Mouse (Mus musculus) hindlimb bud, embryonic 11.5 days (tissue): ENCODE results near the gene Zfp791.
"Not testable (repeated sequence)": the region's sequence is repeated elsewhere in the genome, so short reads cannot be mapped to it uniquely, and the experiment has no call there.

Experiments
- DNase-seq: peaks from one replicate; pipeline ENCODE4 v3.0.0-alpha.2; 2012; ENCODE audit warnings: low read depth, low spot score; ENCODE audit errors: extremely low spot score

Gene Zfp791

GRCm38 (mm10) chr8:85122995-85123394 is at the start of gene Zfp791:
Gene Zfp791 (minus strand): TSS chr8:85123095.
- DNase-seq: no peak

DNA sequence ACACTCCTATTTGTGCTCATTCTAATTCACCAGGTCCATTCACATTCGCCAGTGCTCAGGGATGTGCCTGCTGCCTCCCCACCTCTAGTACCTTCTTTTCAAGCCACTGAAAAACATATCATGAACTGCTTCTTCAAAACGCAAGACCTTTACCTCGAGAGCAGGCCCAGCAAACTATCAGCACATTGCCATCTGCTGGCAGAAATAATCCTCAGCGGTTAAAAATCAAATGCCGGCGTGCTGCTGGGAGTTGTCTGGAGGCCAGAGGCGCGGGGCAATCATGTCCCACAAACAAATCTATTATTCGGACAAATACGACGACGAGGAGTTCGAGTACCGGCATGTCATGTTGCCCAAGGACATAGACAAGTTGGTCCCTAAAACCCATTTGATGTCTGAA is 48.4 kb upstream of the Zfp791 start:
- DNase-seq: peak; percentile 16

DNA sequence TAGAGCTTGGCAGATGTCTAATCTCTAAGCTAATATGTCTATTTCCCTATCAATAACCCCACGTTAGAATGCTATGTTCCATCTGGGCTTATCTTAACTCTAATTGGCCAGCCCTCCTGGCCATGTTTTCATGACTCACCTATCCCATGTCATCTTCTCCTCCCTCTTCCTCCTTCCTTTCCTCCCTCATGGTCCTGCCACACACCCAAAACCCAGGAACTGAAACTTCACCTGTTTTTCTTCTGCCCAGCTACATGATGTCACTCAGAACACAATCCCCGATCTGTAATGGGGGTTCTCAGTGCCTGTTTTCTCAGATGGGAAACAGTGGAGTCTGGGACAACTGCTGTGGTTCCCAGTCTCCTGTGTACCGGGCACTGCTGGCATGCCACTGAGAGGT is 28.7 kb upstream of the Zfp791 start, which contains the start of gene Cks1brt:
TSS of gene Cks1brt (plus strand) at position 301 of the 400 bp plus-strand sequence.
- DNase-seq: no peak

DNA sequence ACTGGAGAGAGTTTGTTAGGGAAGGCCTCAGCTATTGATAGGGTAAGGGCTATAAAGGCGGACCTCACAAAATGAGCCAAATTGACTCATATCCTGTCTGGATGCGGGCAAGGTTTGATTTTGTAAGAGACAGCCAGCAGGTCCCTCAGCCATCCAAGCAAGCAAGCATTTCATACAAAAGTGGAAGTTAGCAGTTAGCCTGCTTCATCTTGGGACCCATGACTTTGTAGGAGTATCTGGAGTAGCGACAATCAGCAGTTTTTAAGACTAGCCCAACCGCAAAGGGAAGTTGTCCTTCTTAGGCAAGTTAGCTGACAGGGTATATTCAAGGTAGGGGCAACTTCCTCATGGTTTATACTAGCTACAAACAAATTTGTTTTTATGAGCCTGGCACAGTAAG is 19.6 kb upstream of the Zfp791 start:
- no peak for DNase-seq

DNA sequence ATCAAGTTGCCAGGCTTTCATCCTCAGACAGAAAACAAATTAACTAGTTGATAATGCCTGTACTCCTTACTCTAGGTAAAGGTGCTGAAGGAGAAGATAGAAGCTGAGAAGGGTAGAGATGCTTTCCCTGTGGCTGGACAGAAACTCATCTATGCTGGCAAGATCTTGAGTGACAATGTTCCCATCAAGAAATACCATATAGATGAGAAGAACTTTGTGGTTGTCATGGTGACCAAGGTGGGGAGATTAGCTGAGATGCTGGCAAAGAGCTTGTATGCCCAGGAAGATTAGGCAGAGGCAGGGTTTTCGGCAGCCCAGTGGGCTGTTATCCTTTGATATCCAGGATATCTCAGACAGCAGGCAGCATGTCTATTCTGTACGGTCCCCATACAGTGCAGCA is 12.8 kb upstream of the Zfp791 start:
- DNase-seq: not testable (repeated sequence)

GRCm38 (mm10) chr8:85132335-85132734 is 9.4 kb upstream of the Zfp791 start:
- no peak for DNase-seq

DNA sequence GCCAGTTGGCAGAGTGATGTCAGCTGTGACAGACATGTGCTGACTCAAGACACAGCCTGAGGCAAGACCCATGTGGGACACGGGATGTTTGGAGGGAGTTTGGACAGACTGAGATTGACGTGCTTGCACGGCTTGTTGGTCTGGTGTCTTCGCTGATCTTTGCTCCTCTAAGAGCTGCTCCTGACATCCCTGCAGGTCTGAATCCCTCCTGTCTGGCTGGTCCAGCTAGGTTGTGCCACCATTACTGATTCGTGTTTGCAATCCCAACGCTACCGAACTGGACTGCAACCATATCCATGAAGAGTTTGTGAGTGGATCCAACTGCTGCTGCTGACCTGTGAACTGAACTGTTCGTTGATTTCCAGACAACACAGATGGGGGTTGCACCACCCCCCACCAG is 796 bp upstream of the Zfp791 start:
- no peak for DNase-seq

- DNase-seq: not testable (repeated sequence)
Observed at GRCm38 (mm10) chr8:85120251-85120650, 2.6 kb downstream of the Zfp791 start.

GRCm38 (mm10) chr8:85119052-85119981 is 3.6 kb downstream of the Zfp791 start:
- peak; percentile 58 for DNase-seq

DNA sequence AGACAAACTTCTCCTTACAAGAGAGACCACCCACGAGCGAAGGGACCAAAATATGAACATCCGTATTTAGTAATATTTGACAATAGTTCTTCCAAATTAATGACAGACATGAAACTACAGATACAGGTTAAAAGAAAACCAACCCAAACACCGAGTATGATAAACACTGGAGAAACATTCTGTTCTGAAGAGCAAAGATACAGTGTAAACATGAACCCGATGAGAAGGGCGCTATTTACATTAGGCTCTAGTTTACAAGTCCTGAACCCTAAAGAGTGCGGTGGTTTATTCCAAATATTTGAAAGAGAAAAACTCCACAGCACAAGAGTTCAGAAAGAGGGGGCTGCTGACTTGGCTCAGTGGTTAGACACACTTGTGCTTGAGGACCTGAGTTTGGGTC is 5.9 kb downstream of the Zfp791 start:
- DNase-seq: no peak

DNA sequence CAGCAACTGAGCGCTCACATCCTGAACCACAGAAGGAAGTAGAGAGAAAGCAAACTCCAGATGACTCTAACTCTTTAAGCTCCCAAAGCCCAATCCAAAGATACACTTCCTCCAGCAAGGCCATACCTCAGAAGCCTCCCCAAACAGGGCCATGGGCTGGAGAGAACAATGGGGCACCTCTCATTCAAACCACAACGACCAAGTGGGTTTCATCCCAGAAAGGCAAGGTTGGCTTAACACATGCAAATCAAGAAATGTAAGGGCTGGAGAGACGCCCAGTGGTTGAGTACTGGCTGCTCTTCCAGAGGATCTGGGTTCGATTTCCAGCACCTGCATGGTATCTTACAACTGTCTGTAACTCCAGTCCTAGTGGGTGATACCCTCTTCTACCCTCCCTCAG is 7.4 kb downstream of the Zfp791 start:
- no peak for DNase-seq

DNA sequence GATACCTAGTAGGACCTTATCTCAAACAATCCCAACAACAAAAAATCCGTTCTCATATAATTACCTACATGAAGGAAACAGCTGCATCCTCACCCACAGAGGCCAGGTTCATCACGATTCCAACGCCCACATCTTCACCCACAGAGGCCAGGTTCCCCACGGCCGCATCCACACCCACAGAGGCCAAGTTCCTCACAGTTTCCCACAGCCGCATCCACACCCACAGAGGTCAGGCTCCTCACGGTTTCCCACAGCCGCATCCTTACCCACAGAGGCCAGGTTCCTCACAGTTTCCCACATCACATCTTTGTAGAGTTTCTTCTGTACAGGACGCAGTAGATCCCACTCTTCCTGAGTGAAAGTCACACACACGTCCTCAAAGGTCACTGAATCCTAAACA is 9.7 kb downstream of the Zfp791 start:
- no peak for DNase-seq

DNA sequence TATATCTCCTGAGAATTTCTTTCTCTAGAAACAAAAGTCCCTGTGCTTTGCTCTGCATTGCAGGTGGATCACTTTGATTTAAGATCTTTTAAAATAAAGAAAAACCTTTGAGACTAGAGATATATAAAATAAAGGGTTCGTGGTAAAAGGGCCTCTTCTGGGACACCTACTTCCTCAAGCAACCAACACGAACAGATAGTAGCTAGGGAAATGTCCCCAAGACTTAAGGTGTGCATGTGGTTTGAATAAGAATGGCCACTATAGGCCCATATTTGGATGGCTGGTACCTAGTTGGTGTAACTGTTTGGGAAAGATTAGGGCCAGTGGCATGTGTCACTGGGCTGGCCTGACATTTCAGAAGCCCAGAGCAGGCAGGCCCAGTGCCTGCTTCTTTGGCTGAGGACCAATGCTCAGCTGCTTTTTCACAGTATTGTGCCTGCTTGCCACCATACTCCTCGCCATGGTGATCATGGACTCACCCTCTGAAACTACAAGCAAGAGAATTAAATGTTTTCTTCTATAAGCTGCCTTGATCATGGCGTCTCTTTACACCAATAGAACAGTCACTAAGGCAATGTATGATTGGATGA is 22.7 kb downstream of the Zfp791 start:
- no peak for DNase-seq

GRCm38 (mm10) chr8:85096850-85097249 is 26.0 kb downstream of the Zfp791 start:
- DNase-seq: no peak

DNA sequence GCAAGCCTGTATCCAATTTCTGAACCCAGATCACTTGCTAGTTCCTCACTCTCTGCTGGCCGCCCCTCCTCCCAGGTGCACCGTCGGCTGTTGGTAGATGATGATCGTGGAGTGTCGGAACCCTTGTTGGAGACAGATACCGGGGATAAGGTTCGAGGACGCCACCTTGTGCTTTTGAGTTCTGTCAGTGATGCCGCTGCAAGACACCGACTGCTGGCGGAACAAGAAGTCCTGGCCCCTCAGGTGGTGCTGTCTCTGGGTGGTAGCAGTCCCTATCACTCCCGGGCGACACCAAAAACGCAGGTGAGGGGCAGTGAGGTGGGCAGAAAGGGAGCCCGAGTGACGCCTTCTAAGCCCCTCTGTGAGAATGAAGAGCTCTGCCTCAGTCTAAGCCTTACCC is 26.7 kb downstream of the Zfp791 start:
- no peak for DNase-seq

DNA sequence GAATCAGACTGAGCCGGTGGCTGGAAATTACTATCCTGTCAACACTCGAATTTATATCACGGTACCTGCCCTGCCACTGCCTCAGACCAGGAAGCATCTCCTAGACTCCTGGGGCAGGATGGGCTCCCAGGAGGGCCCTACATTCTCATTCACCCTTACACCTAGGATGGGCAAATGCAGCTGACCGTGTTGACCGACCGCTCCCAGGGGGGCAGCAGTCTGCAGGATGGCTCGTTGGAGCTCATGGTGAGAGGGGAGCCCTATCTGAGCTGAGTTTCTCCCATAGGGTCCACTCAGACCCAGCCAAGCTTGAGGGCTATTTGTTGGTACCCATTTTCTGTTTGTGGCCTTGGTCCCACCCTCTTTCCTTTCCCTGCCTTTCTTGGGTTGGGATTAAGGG is 27.3 kb downstream of the Zfp791 start:
- no peak for DNase-seq

GRCm38 (mm10) chr8:85095051-85095450 is 27.8 kb downstream of the Zfp791 start:
- no peak for DNase-seq

- no peak for DNase-seq
Observed at GRCm38 (mm10) chr8:85091526-85092090, 31.3 kb downstream of the Zfp791 start.

GRCm38 (mm10) chr8:85090856-85091255 is 32.0 kb downstream of the Zfp791 start:
- no peak for DNase-seq

DNA sequence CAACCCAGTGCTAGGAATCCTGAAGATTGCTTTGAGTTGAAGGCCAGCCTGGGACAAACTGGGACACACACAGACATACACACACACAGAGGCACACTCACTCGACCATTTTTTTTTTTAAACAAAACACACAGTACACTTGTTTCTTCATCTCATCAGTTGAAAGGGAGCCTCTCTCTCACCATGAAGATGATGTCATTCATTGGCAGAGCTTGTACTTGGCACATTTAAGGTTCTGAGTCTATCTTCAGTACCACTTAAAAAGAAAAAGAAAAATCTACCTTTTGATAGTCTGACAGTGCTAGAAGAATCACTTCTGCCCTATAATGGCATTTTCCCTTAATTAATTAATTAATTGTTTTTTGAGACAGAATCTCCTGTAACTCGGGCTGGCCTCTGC is 34.1 kb downstream of the Zfp791 start:
- no peak for DNase-seq

DNA sequence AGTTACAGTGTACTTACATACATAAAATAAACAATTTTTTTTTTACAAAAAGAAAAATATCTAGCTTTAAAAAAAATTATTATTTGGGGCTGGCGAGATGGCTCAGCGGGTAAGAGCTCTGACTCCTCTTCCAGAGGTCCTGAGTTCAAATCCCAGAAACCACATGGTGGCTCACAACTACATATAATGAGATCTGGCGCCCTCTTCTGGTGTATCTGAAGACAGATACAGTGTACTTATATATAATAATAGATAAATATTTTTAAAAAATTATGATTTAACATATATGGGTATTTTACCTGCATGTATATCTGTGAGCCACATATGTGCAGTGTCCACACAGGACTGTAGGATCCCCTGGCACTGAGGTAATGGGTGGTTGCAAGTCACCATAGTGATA is 36.7 kb downstream of the Zfp791 start:
- DNase-seq: no peak

DNA sequence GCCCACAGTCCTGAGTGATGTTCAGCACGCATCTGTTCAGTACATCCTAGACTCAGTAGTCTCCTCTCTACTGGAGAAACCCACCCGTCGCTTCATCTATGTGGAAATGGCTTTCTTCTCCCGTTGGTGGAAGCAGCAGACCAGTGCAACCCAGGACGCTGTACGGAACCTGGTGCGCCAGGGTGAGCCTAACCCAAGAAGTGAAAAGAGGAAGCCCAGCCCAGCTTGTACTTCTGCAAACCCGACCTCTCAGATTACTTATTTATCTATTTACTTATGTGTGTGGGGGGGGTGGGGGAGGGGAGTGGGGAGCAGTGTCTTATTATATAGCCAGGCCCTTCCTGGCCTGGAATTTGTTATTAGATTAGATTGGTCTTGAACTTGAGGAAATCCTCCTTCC is 38.3 kb downstream of the Zfp791 start:
- DNase-seq: no peak
